8 mouse cellular contexts compared by ENCODE assay signal in the genomic region with DNA sequence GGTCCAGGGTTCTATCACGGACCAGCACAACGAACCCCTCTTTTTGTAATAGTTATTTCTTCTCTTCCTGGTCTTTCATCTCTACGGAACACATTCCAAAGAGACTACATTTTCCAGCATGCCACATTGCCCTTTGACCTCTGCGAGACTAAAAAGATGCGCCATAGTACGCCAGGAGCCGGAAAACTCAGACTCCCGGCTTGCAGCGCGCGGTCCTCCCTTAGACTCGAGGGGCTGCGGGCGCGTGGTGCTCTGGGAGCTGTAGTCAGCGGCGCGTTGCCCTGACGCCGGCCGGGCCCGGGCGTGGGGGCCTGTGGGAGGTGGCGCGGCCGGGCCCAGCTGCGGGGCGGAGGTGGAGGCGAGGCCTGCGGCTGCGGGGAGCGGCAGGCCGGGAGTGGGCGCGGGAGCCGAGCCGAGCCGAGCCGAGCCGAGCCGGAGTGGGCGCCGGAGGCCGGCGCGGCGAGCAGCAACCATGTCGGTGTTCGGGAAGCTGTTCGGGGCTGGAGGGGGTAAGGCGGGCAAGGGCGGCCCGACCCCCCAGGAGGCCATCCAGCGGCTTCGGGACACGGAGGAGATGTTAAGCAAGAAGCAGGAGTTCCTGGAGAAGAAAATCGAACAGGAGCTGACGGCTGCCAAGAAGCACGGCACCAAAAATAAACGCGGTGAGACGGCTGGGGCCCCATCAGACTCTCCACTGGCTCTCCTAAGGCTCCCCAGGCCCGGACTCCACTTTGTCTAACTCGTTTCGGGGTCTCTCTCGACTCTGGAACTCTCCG. TPM values are rescaled to one million over a fixed set of nuclear protein-coding genes. Genes with fewer than 3 reads are reported as not detected.
DNase-seq lines count a peak whose midpoint lies in the region; ATAC-seq and TF ChIP-seq lines count a peak whose summit lies in the region.

No protein-coding gene starts in this region.

- in situ Hi-C loops in CH12.LX (cut with MboI; ENCODE audit: low pct_ligation_motif_present, low pct_unique_long_range_greater_than_20kb, low sequenced_read_pairs): no loop called here

- peaks cover 12 to 25% of the 10 kb centered on the region in 2 experiments for H3K36me3 ChIP-seq in CH12.LX (replicated peaks in 1 of 2; ENCODE audit: control insufficient read depth in 1 of 2, insufficient read depth in 1 of 2, low read length in 1 of 2)
- no peaks in the 10 kb centered on the region for H3K36me3 ChIP-seq in forebrain, embryonic 11.5 days (ENCODE audit: control insufficient read depth, insufficient read depth, low read length)
- peaks cover 5% of the 10 kb centered on the region; the same call in 1 of the 2 replicates for H3K36me3 ChIP-seq in heart, embryonic 16.5 days (ENCODE audit: control insufficient read depth, insufficient read depth)
- H3K36me3 ChIP-seq in liver, embryonic 15.5 days (replicated peaks): peaks cover 17% of the 10 kb centered on the region
- peaks cover 15% of the 10 kb centered on the region; the same call in 1 of the 2 replicates for H3K36me3 ChIP-seq in neural tube, embryonic 12.5 days

- 0 out of 2 replicates have a peak, but pooled peaks have one; percentile 22 for TF ChIP-seq EP300 in CH12.LX (IDR thresholded peaks at IDR 0.05; ENCODE audit: low read length)

- peaks cover 10 to 38% of the 10 kb centered on the region in 2 experiments for H3K4me1 ChIP-seq in CH12.LX (ENCODE audit: control insufficient read depth in 1 of 2, insufficient read depth in 2 of 2)
- peaks cover 8% of the 10 kb centered on the region; the same call in 1 of the 2 replicates for H3K4me1 ChIP-seq in forebrain, embryonic 11.5 days (replicated peaks; ENCODE audit: control insufficient read depth, insufficient read depth, low read length)
- peaks cover 20% of the 10 kb centered on the region for H3K4me1 ChIP-seq in heart, embryonic 16.5 days (ENCODE audit: control insufficient read depth, insufficient read depth, low read length)
- H3K4me1 ChIP-seq in liver, embryonic 15.5 days (replicated peaks): peaks cover 45% of the 10 kb centered on the region
- H3K4me1 ChIP-seq in neural tube, embryonic 12.5 days: peaks cover 22% of the 10 kb centered on the region

- H3K27me3 ChIP-seq in CH12.LX (replicated peaks): no peaks in the 10 kb centered on the region
- no peaks in the 10 kb centered on the region for H3K27me3 ChIP-seq in forebrain, embryonic 11.5 days (ENCODE audit: control insufficient read depth, insufficient read depth, low read length)
- H3K27me3 ChIP-seq in heart, embryonic 16.5 days (ENCODE audit: control insufficient read depth, insufficient read depth, low read length): no peaks in the 10 kb centered on the region
- no peaks in the 10 kb centered on the region for H3K27me3 ChIP-seq in liver, embryonic 15.5 days
- H3K27me3 ChIP-seq in neural tube, embryonic 12.5 days (replicated peaks): no peaks in the 10 kb centered on the region

- DNase-seq in CH12.LX (ENCODE audit: extremely low read depth): peak; percentile 96
- peak; percentile 98 for DNase-seq in c-Kit-positive CD71-positive TER-119-negative erythroid progenitor cells, embryonic 14.5 days (ENCODE audit: low read depth)
- DNase-seq in forebrain, embryonic 11.5 days (ENCODE audit: low spot score): peak; percentile 98
- peak; percentile 98 to 99 for DNase-seq in kidney, postnatal 36 days
- DNase-seq in telencephalon, adult 2 months (ENCODE audit: low read depth, low spot score): peak; percentile 98

- ATAC-seq in forebrain, embryonic 11.5 days (replicated peaks; ENCODE audit: low FRiP score): peak; percentile 99
- ATAC-seq in heart, embryonic 16.5 days (replicated peaks; ENCODE audit: extremely low read depth, insufficient read depth, low FRiP score): peak; percentile 99
- peak; percentile 100 for ATAC-seq in liver, embryonic 15.5 days (ENCODE audit: insufficient read depth)
- peak; percentile 99 for ATAC-seq in neural tube, embryonic 12.5 days (ENCODE audit: low FRiP score, low read depth)

- dilution Hi-C loops in CH12.LX (cut with MboI; ENCODE audit: extremely low pct_ligation_motif_present, extremely low pct_unique_long_range_greater_than_20kb, low sequenced_read_pairs): no loop called here

- peaks cover 38% of the 10 kb centered on the region for H3K79me2 ChIP-seq in CH12.LX (replicated peaks; ENCODE audit: control insufficient read depth, extremely low read depth, insufficient read depth, poor library complexity, severe bottlenecking)

- peak overlapping the region; percentile 91 to 96 (median 94) for H3K4me3 ChIP-seq in CH12.LX (replicated peaks in 1 of 3; ENCODE audit: low read depth in 2 of 3, low read length in 2 of 3, poor library complexity in 1 of 3)
- peak overlapping the region; percentile 91 for H3K4me3 ChIP-seq in forebrain, embryonic 11.5 days (ENCODE audit: low read depth, low read length)
- peak overlapping the region; percentile 85 for H3K4me3 ChIP-seq in heart, embryonic 16.5 days (ENCODE audit: low read length)
- peak overlapping the region; percentile 82 for H3K4me3 ChIP-seq in liver, embryonic 15.5 days (replicated peaks)
- H3K4me3 ChIP-seq in neural tube, embryonic 12.5 days: peak overlapping the region; percentile 84

- H3K4me2 ChIP-seq in CH12.LX (ENCODE audit: insufficient read depth, low read depth, poor library complexity, severe bottlenecking): peak overlapping the region; percentile 84
- H3K4me2 ChIP-seq in forebrain, embryonic 11.5 days (ENCODE audit: low read depth, low read length, severe bottlenecking): peak overlapping the region; percentile 98
- peak overlapping the region; percentile 76 for H3K4me2 ChIP-seq in heart, embryonic 16.5 days (ENCODE audit: low read depth, low read length)
- H3K4me2 ChIP-seq in liver, embryonic 15.5 days: peak overlapping the region; percentile 82
- H3K4me2 ChIP-seq in neural tube, embryonic 12.5 days (replicated peaks): peak overlapping the region; percentile 91

- TF ChIP-seq POLR2A in CH12.LX (IDR thresholded peaks at IDR 0.05; ENCODE audit: low read depth, low read length): peak; percentile 63

- TF ChIP-seq RAD21 in CH12.LX (IDR thresholded peaks at IDR 0.05; ENCODE audit: low read depth, low read length): no peak

- WGBS in forebrain, embryonic 11.5 days: under 1% methylated on average over 66 of the region's 67 CpGs
- WGBS in heart, embryonic 16.5 days: under 1% methylated on average over 67 of the region's 67 CpGs
- under 1% methylated on average over 67 of the region's 67 CpGs for WGBS in liver, embryonic 15.5 days (ENCODE audit: insufficient replicate concordance)
- 1% methylated on average over 65 of the region's 67 CpGs for WGBS in neural tube, embryonic 12.5 days

- no peak for TF ChIP-seq CTCF in CH12.LX (conservative IDR thresholded peaks at IDR 0.05 in 1 of 2, IDR thresholded peaks at IDR 0.05 in 1 of 2; ENCODE audit: low read depth in 2 of 2, low read length in 2 of 2)

- H3K27ac ChIP-seq in CH12.LX (ENCODE audit: insufficient read depth, low read depth): peak overlapping the region; percentile 68
- H3K27ac ChIP-seq in forebrain, embryonic 11.5 days (ENCODE audit: low read depth, low read length): peak overlapping the region; percentile 53
- H3K27ac ChIP-seq in heart, embryonic 16.5 days (ENCODE audit: low read length): peak overlapping the region; percentile 89
- H3K27ac ChIP-seq in liver, embryonic 15.5 days (replicated peaks): peak overlapping the region; percentile 92
- peak overlapping the region; percentile 42; the same call in 1 of the 2 replicates for H3K27ac ChIP-seq in neural tube, embryonic 12.5 days

- H3K9me3 ChIP-seq in CH12.LX (replicated peaks; ENCODE audit: low read length): no peaks in the 10 kb centered on the region
- no peaks in the 10 kb centered on the region for H3K9me3 ChIP-seq in forebrain, embryonic 11.5 days (ENCODE audit: control insufficient read depth, low read length)
- no peaks in the 10 kb centered on the region for H3K9me3 ChIP-seq in heart, embryonic 16.5 days (replicated peaks; ENCODE audit: control insufficient read depth, low read length)
- no peaks in the 10 kb centered on the region for H3K9me3 ChIP-seq in liver, embryonic 15.5 days (replicated peaks)
- no peaks in the 10 kb centered on the region for H3K9me3 ChIP-seq in neural tube, embryonic 12.5 days

- H3K9ac ChIP-seq in CH12.LX (ENCODE audit: insufficient read depth, low read depth): peak overlapping the region; percentile 96
- H3K9ac ChIP-seq in forebrain, embryonic 11.5 days (ENCODE audit: low read length): peak overlapping the region; percentile 93
- H3K9ac ChIP-seq in heart, embryonic 16.5 days (ENCODE audit: low read length): peak overlapping the region; percentile 93
- H3K9ac ChIP-seq in liver, embryonic 15.5 days: peak overlapping the region; percentile 94
- H3K9ac ChIP-seq in neural tube, embryonic 12.5 days: peak overlapping the region; percentile 86

RNA-seq across cellular contexts. Expression of gene Chmp4b, which starts 5.4 kb away (rescaled TPM):
- total RNA-seq in CH12.LX (2012; rRNA removed) (105 and 107 TPM in 2 replicates), CH12.LX (2014; rRNA removed) (113 and 119 TPM in 2 replicates)
- 152 and 156 TPM in 2 replicates for polyA plus RNA-seq in CH12.LX (2012; ENCODE audit: insufficient read length, low read depth)
- polyA plus RNA-seq in forebrain, embryonic 11.5 days (2014; fragmentation: Nextera tagmentation; extraction: Ambion mirVana): 13.3 and 16.7 TPM in 2 replicates
- polyA plus RNA-seq in heart, embryonic 16.5 days (2015; fragmentation: Nextera tagmentation; extraction: Ambion mirVana): 22.5 and 23.0 TPM in 2 replicates
- 11.7 and 13.9 TPM in 2 replicates for polyA plus RNA-seq in liver, embryonic 15.5 days (2015; fragmentation: Nextera tagmentation; extraction: Ambion mirVana)
- 21.8 and 29.4 TPM in 2 replicates for polyA plus RNA-seq in neural tube, embryonic 12.5 days (2016; fragmentation: Nextera tagmentation; extraction: Ambion mirVana)

RNA-seq across cellular contexts. Expression of gene 4930519P11Rik, which starts 43.7 kb away (rescaled TPM):
- total RNA-seq in CH12.LX (2012; rRNA removed) (not detected in 2 replicates), CH12.LX (2014; rRNA removed) (not detected in 2 replicates)
- polyA plus RNA-seq in CH12.LX (2012; ENCODE audit: insufficient read length, low read depth): not detected in 2 replicates
- polyA plus RNA-seq in forebrain, embryonic 11.5 days (2014; fragmentation: Nextera tagmentation; extraction: Ambion mirVana): 1.0 TPM in 1 of 2 replicates, not detected in the other
- not detected in 2 replicates for polyA plus RNA-seq in heart, embryonic 16.5 days (2015; fragmentation: Nextera tagmentation; extraction: Ambion mirVana)
- not detected in 2 replicates for polyA plus RNA-seq in liver, embryonic 15.5 days (2015; fragmentation: Nextera tagmentation; extraction: Ambion mirVana)
- 0.46 and 0.58 TPM in 2 replicates for polyA plus RNA-seq in neural tube, embryonic 12.5 days (2016; fragmentation: Nextera tagmentation; extraction: Ambion mirVana)

RNA-seq across cellular contexts. Expression of gene Zfp341, which starts 43.8 kb away (rescaled TPM):
- total RNA-seq in CH12.LX (2012; rRNA removed): 1.6 and 1.7 TPM in 2 replicates
- total RNA-seq in CH12.LX (2014; rRNA removed): 0.58 and 0.77 TPM in 2 replicates
- 4.1 and 4.4 TPM in 2 replicates for polyA plus RNA-seq in CH12.LX (2012; ENCODE audit: insufficient read length, low read depth)
- 1.5 and 2.1 TPM in 2 replicates for polyA plus RNA-seq in forebrain, embryonic 11.5 days (2014; fragmentation: Nextera tagmentation; extraction: Ambion mirVana)
- 0.45 and 0.74 TPM in 2 replicates for polyA plus RNA-seq in heart, embryonic 16.5 days (2015; fragmentation: Nextera tagmentation; extraction: Ambion mirVana)
- polyA plus RNA-seq in liver, embryonic 15.5 days (2015; fragmentation: Nextera tagmentation; extraction: Ambion mirVana): 2.6 TPM in 2 replicates
- 0.82 and 1.1 TPM in 2 replicates for polyA plus RNA-seq in neural tube, embryonic 12.5 days (2016; fragmentation: Nextera tagmentation; extraction: Ambion mirVana)

RNA-seq across cellular contexts. Expression of gene Pxmp4, which starts 53.4 kb away (rescaled TPM):
- total RNA-seq in CH12.LX (2012; rRNA removed): 7.2 and 7.6 TPM in 2 replicates
- 8.7 and 9.4 TPM in 2 replicates for total RNA-seq in CH12.LX (2014; rRNA removed)
- 5.5 and 6.0 TPM in 2 replicates for polyA plus RNA-seq in CH12.LX (2012; ENCODE audit: insufficient read length, low read depth)
- polyA plus RNA-seq in forebrain, embryonic 11.5 days (2014; fragmentation: Nextera tagmentation; extraction: Ambion mirVana): 10.0 and 10.6 TPM in 2 replicates
- polyA plus RNA-seq in heart, embryonic 16.5 days (2015; fragmentation: Nextera tagmentation; extraction: Ambion mirVana): 28.2 and 29.5 TPM in 2 replicates
- polyA plus RNA-seq in liver, embryonic 15.5 days (2015; fragmentation: Nextera tagmentation; extraction: Ambion mirVana): 34.6 and 43.9 TPM in 2 replicates
- polyA plus RNA-seq in neural tube, embryonic 12.5 days (2016; fragmentation: Nextera tagmentation; extraction: Ambion mirVana): 16.5 TPM in 2 replicates

Comparison
In these comparisons a context has a peak if more than half of its experiments do, and no peak if none do; other contexts are left out.
1. Peak in every context shown above with its lines: DNase-seq, ATAC-seq, H3K4me3 ChIP-seq and H3K27ac ChIP-seq.
2. H3K27ac ChIP-seq: peak in every context shown above with its lines; median percentile 92 in liver, embryonic 15.5 days; 89 in heart, embryonic 16.5 days; 68 in CH12.LX; 53 in forebrain, embryonic 11.5 days; 42 in neural tube, embryonic 12.5 days.